Mouse (Mus musculus) heart, adult 2 months (tissue): ENCODE results near the gene Cdh4. TPM values are rescaled to one million over a fixed set of nuclear protein-coding genes. Genes with fewer than 3 reads are reported as not detected.

Source experiments
- DNase-seq, 2 experiments: peaks; one replicate each; pipeline ENCODE4 v3.0.0; 2021
- H3K27ac ChIP-seq: fragments of 200-600 bp; 2 replicates; pipeline ENCODE4 v1.8.1; 2022
- H3K27me3 ChIP-seq: fragments of 200-500 bp; 2 replicates; pipeline ENCODE4 v1.6.1; 2012; ENCODE audit warnings: mild to moderate bottlenecking, low read length, inconsistent platforms, mixed read lengths; ENCODE audit not compliant: control insufficient read depth, insufficient read depth
- H3K36me3 ChIP-seq: fragments of 200-500 bp; 2 replicates; pipeline ENCODE4 v1.6.1; 2012; ENCODE audit warnings: low read length, inconsistent platforms; ENCODE audit not compliant: control insufficient read depth, insufficient read depth
- H3K4me1 ChIP-seq: fragments of 200-500 bp; 2 replicates; pipeline ENCODE4 v1.6.1; 2011; ENCODE audit warnings: low read length; ENCODE audit not compliant: control insufficient read depth, insufficient read depth
- H3K4me3 ChIP-seq: fragments of 200-600 bp; 2 replicates; pipeline ENCODE4 v1.8.1; 2022
- H3K79me2 ChIP-seq: fragments of 200-500 bp; replicated peaks from 2 replicates; pipeline ENCODE4 v1.6.1; 2012; ENCODE audit warnings: mild to moderate bottlenecking, inconsistent platforms, low read length, moderate library complexity, mixed read lengths; ENCODE audit not compliant: control insufficient read depth, insufficient read depth
- H3K9ac ChIP-seq: fragments of 200-500 bp; 2 replicates; pipeline ENCODE4 v1.6.1; 2012; ENCODE audit warnings: low read depth, mild to moderate bottlenecking, control low read depth, inconsistent platforms, low read length, mixed read lengths
- CTCF ChIP-seq: fragments of 200-600 bp; IDR thresholded peaks from 2 replicates; pipeline ENCODE4 v1.8.1; 2022; ENCODE audit warnings: antibody characterized with exemption, mild to moderate bottlenecking, moderate library complexity
- EP300 ChIP-seq: fragments of 200-500 bp; IDR thresholded peaks from 2 replicates; pipeline ENCODE4 v1.6.1; 2011; ENCODE audit warnings: low read depth, low read length, control low read depth; ENCODE audit not compliant: insufficient read depth
- POLR2A ChIP-seq: fragments of 200-500 bp; IDR thresholded peaks from 2 replicates; pipeline ENCODE4 v1.6.1; 2011; ENCODE audit warnings: mild to moderate bottlenecking, low read depth, low read length, control low read depth; ENCODE audit not compliant: insufficient read depth
- WGBS: fragments of 180-500 bp; shearing (Covaris S2); methylation state at CpG from one replicate; pipeline ENCODE4 v1.1.7; 2018; 5-methylcytosine and 5-hydroxymethylcytosine counted together
- intact Hi-C: fragments of 180-260 bp; cut with DNase I; formaldehyde crosslinking; loops from one replicate; pipeline ENCODE4 v1.15.1; 2025
- polyA plus RNA-seq: library from polyadenylated mRNA; depleted of rRNA; stranded (reverse); fragments of >200 nt; gene quantifications from 2 replicates; pipeline ENCODE4 v1.2.3, GENCODE M21; 2012
- total RNA-seq, 2 experiments: library from RNA; stranded (reverse); gene quantifications; 2 replicates each; pipeline ENCODE4 v1.2.3; 2021

Gene Cdh4
- total and polyA plus RNA-seq, 3 experiments = 0.90 to 1.2 (median 0.93) TPM

DNA sequence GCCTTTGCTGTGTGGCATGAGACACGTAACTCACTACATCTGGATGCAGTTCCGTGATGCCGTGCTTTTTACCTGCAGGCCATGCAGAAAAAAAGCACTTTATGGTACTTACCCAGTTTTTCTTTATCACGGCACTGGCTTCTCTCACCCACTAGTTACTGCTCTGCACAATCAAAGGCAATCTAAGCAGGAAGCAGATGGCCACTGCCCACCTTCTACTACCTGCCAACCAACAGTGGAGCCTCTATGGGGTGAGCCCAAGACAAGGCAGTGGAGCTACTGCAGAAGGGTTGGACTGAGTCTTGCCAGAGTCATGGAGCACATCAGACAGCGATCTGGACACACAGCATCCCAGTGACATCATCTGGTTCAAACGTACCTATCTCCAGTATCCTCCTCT, 481.8 kb downstream of the Cdh4 start:
- Histone ChIP-seq H3K4me1 (no peaks in the 10 kb centered on the region), H3K27me3 (no peaks in the 10 kb centered on the region), H3K27ac (no peak overlapping the region), H3K9ac (no peak overlapping the region), H3K36me3 (no peaks in the 10 kb centered on the region), H3K4me3 (no peak overlapping the region), H3K79me2 (no peaks in the 10 kb centered on the region)
- no peak for TF ChIP-seq EP300
- no peak for TF ChIP-seq CTCF
- no peak for TF ChIP-seq POLR2A
- intact Hi-C loops = no loop called here
- WGBS = 88% methylated on average over 6 of the region's 6 CpGs
- DNase-seq = no peak

DNA sequence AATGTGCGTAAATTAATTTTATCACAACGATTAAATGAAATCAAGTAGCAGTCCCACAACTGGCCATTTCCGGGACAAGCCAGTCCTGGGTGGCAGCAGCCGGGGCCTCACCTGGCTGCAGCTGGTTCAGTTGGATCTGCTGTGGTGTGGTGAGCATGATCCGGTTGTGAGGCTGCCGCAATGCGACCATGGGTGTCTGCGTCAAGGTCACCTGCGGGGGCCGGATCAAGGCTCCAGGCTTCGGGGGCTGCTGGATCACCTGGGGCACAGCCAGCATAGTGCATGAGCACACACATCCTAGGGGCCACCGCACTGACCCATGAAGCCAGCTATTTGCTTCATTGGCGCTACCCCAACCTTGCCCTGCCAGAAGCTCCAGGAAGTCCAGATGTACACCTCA, 486.9 kb downstream of the Cdh4 start:
- 93% methylated on average over 13 of the region's 13 CpGs for WGBS
- intact Hi-C loops = no loop called here

DNA sequence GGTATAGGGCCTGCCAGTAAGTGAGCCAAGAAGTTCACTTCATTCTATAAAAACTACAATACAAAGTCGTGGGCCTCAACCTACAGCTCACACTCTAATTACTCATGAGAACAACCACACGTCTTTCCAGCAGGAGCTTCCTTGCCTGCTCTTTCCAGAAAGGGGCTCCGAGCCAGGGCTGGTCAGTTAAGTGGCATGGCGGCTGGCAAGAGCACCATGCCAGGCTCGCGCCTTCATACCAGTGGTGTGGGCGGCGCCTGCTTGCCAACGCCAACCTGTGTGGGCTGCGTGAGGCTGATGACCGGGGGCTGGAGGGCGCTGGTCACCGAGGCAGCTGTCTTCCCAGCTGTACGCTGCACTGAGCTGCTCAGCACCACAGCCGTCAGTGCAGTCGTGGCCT, 489.5 kb downstream of the Cdh4 start:
- no peaks in the 10 kb centered on the region for H3K79me2 ChIP-seq
- intact Hi-C loops = no loop called here
- DNase-seq = peak; percentile 41 to 60
- H3K27ac ChIP-seq = no peak overlapping the region
- TF ChIP-seq CTCF (no peak), POLR2A (no peak), EP300 (no peak)
- no peaks in the 10 kb centered on the region for H3K36me3 ChIP-seq
- no peak overlapping the region for H3K9ac ChIP-seq
- WGBS = 84% methylated on average over 16 of the region's 16 CpGs
- no peaks in the 10 kb centered on the region for H3K4me1 ChIP-seq
- no peaks in the 10 kb centered on the region for H3K27me3 ChIP-seq
- H3K4me3 ChIP-seq = no peak overlapping the region

More for the DNA sequence above, 486.9 kb downstream of the Cdh4 start:
- Histone ChIP-seq H3K4me1 (no peaks in the 10 kb centered on the region), H3K27me3 (no peaks in the 10 kb centered on the region), H3K27ac (no peak overlapping the region), H3K36me3 (no peaks in the 10 kb centered on the region), H3K4me3 (no peak overlapping the region), H3K79me2 (no peaks in the 10 kb centered on the region), H3K9ac (no peak overlapping the region)
- TF ChIP-seq EP300 (no peak), POLR2A (no peak), CTCF (no peak)
- no peak for DNase-seq

DNA sequence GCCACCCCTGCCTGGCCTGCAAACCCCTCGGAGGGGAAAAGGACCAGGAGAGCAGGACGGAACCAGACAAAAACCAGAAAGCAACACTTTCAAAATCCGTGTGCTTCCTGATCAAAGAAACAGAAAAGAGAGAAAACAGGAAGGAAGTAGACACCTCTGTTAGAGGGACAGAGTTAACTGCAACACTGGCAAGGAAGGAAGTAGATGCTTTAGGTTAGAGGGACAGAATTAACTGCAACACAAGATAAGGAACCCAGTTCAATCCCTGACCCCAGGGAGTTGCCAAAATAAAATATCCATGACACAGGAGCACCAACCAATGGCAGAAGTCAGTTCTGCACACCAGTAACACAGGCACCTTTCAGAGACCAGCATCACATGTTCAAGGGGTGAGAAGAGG, 491.9 kb downstream of the Cdh4 start:
- no peak for TF ChIP-seq CTCF
- TF ChIP-seq POLR2A = no peak
- TF ChIP-seq EP300 = no peak
- Histone ChIP-seq H3K36me3 (no peaks in the 10 kb centered on the region), H3K27me3 (no peaks in the 10 kb centered on the region), H3K4me3 (no peak overlapping the region), H3K4me1 (no peaks in the 10 kb centered on the region; the same call in 1 of the 2 replicates), H3K9ac (no peak overlapping the region), H3K27ac (no peak overlapping the region), H3K79me2 (no peaks in the 10 kb centered on the region)
- WGBS = 54% methylated on average over 3 of the region's 3 CpGs
- DNase-seq = no peak
- intact Hi-C loops = no loop called here

DNA sequence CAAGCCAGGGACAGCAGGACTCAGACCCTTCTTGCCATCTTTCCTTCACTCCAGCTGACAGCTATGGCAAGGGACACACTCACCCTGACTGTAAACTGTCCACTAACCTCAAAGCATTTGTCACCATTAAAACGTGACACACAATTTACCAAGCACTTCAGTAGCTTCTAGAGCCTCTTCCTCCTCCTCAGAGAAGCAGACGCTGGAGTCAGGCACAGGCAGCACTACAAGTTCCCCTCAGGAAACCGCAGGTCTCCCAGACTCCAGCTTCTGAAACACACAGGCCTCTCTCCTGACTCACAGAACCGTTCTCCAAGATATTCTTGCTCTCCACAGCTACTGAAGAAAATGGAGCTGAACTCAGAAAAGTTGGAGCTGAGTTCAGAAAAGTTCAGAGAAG, 494.9 kb downstream of the Cdh4 start:
- no peak for DNase-seq
- intact Hi-C loops = no loop called here
- Histone ChIP-seq H3K4me3 (no peak overlapping the region), H3K79me2 (peaks cover 2% of the 10 kb centered on the region; the same call in 1 of the 2 replicates), H3K36me3 (no peaks in the 10 kb centered on the region), H3K27me3 (no peaks in the 10 kb centered on the region), H3K4me1 (peaks cover 3% of the 10 kb centered on the region; the same call in 1 of the 2 replicates), H3K9ac (no peak overlapping the region), H3K27ac (no peak overlapping the region)
- no peak for TF ChIP-seq POLR2A
- TF ChIP-seq CTCF = no peak
- TF ChIP-seq EP300 = no peak
- 57% methylated on average over 4 of the region's 4 CpGs for WGBS

DNA sequence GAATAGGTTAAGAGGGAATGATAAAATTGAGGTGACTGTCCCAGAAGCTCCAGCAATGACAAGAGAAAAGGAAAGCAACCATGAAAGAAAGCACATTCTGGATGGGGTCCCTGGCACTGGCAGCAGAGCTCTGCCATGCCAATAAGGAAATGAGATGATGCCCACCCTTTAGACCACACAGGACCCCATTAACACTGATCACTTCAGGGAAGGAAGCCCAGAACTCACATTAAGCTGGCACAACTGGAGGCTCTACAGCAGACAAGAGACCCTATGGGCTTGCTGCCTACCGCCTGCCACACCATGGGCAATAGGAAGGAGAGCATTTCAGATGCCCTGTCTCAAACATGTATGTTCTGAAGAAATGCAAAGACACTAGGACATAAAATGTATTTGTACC, 499.5 kb downstream of the Cdh4 start:
- no peak overlapping the region for H3K9ac ChIP-seq
- H3K4me1 ChIP-seq = peaks cover 20% of the 10 kb centered on the region
- intact Hi-C loops = no loop called here
- H3K79me2 ChIP-seq = peaks cover 5% of the 10 kb centered on the region; the same call in 1 of the 2 replicates
- no peak overlapping the region for H3K4me3 ChIP-seq
- H3K27ac ChIP-seq = no peak overlapping the region
- TF ChIP-seq EP300 (no peak), CTCF (no peak), POLR2A (no peak)
- no peak for DNase-seq
- 100% methylated on average over 1 of the region's 1 CpGs for WGBS
- no peaks in the 10 kb centered on the region for H3K27me3 ChIP-seq
- H3K36me3 ChIP-seq = no peaks in the 10 kb centered on the region
